Mouse (Mus musculus) stomach, postnatal 0 days (tissue): ENCODE measurements around the gene Inava.

Source experiments
- CTCF ChIP-seq: IDR thresholded peaks from 2 replicates; pipeline ENCODE4 v1.5.1; 2016; ENCODE audit warnings: antibody characterized with exemption, low read depth, mild to moderate bottlenecking, moderate library complexity
- EP300 ChIP-seq: optimal IDR thresholded peaks from 2 replicates; pipeline ENCODE3; 2016; ENCODE audit warnings: antibody characterized with exemption

DNA sequence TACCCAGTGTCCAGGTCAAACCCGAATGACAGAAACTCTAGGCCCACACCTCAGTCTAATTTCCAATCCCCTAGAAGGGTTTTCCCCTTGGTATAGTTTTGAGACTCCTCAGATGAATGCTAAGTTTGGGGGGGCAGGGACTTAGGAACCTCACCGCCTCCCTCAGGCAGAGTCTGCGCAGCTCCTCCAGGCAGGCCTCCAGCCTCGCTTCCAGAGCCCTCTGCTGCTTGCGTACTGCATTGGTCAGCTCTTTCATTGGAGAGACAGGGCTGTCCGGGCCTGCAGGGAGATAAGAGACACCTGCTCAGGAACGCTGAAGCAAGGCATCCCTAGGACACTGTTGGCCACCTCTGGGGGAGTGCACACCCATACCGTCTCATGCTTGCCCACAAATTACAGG is 7.4 kb downstream of the Inava start:
- TF ChIP-seq EP300 (no peak), CTCF (no peak)
